Mouse (Mus musculus): ENCODE data around the gene Ablim2.

GRCm38 (mm10) chr5:35920557-35920956 lies 162.9 kb downstream of the Ablim2 start:
- TF ChIP-seq POLR2A (IDR thresholded peaks at IDR 0.05; ENCODE audit: borderline replicate concordance, extremely low read depth, insufficient read depth, insufficient read length, poor library complexity, severe bottlenecking): no peak
- TF ChIP-seq CTCF (IDR thresholded peaks at IDR 0.05; ENCODE audit: borderline replicate concordance, extremely low read depth, insufficient read depth, insufficient read length): no peak

All from brain, embryonic 14.5 days (tissue).